Mouse (Mus musculus) MEL (cell line): Measurements from ENCODE around the gene Bco1.

Source experiments
- CTCF ChIP-seq, 3 experiments: IDR thresholded peaks in 2 of 3; conservative IDR thresholded peaks in 1 of 3; 2 replicates each; pipeline ENCODE4 v1.5.1; 2011 to 2012; ENCODE audit warnings: low read length in 3 of 3, low read depth in 2 of 3, mild to moderate bottlenecking in 2 of 3, improper control_type of control experiment in 1 of 3, inconsistent platforms in 1 of 3, mixed read lengths in 1 of 3, moderate library complexity in 1 of 3; ENCODE audit not compliant: control insufficient read depth in 1 of 3, insufficient read depth in 1 of 3, poor library complexity in 1 of 3, severe bottlenecking in 1 of 3
- E2F4 ChIP-seq: IDR thresholded peaks from 2 replicates; pipeline ENCODE4 v1.6.1; 2011; ENCODE audit warnings: low read depth, low read length, improper control_type of control experiment, borderline replicate concordance
- ETS1 ChIP-seq: IDR thresholded peaks from 2 replicates; pipeline ENCODE4 v1.6.1; 2012; ENCODE audit warnings: low read depth, mild to moderate bottlenecking, inconsistent platforms, low read length, improper control_type of control experiment, moderate library complexity
- GATA1 ChIP-seq: IDR thresholded peaks from 2 replicates; pipeline ENCODE4 v1.6.1; 2011; ENCODE audit warnings: low read depth, low read length, improper control_type of control experiment
- KAT2A ChIP-seq: conservative IDR thresholded peaks from 2 replicates; pipeline ENCODE4 v1.6.1; 2012; ENCODE audit warnings: low read depth, low read length, improper control_type of control experiment, inconsistent platforms
- MAX ChIP-seq: IDR thresholded peaks from 2 replicates; pipeline ENCODE4 v1.6.1; 2011; ENCODE audit warnings: low read length, improper control_type of control experiment
- MEF2A ChIP-seq: IDR thresholded peaks from 2 replicates; pipeline ENCODE4 v1.6.1; 2014; ENCODE audit warnings: low read depth, mild to moderate bottlenecking, inconsistent platforms, low read length, improper control_type of control experiment; ENCODE audit not compliant: poor library complexity, insufficient replicate concordance, severe bottlenecking; ENCODE audit errors: extremely low read depth
- POLR2A ChIP-seq, 2 experiments: IDR thresholded peaks; 2 replicates each; pipeline ENCODE4 v1.6.1; 2011 to 2012; ENCODE audit warnings: low read length in 2 of 2, mild to moderate bottlenecking in 2 of 2, control low read depth in 1 of 2, improper control_type of control experiment in 1 of 2, low read depth in 1 of 2, moderate library complexity in 1 of 2; ENCODE audit not compliant: control insufficient read depth in 1 of 2, insufficient read depth in 1 of 2, poor library complexity in 1 of 2

DNA sequence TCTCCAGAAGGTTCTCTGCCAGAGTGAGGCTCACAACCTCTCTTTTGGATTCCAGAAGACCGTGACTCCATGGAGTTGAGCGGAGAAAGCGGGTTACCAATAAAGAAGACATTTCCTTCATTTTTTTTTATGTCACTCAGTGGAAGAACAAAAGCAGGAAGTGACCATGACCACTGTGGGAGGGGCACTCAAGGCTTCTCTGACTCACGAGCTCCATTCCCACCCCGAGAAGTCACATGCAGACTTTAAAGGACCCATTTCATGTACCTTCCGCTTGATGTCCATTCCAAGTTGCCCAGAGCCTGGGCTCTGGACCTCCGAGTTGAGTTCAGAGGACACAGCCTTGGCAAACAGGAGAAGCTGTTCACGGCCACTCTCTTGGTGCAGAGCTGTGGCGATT lies 44.9 kb upstream of the Bco1 start:
- TF ChIP-seq POLR2A (IDR thresholded peaks at IDR 0.05; ENCODE audit: control insufficient read depth in 1 of 2, insufficient read depth in 1 of 2, low read depth in 1 of 2, low read length in 2 of 2, poor library complexity in 1 of 2) (no peak), KAT2A (no peak), MEF2A (no peak), CTCF (IDR thresholded peaks at IDR 0.05 in 2 of 3, conservative IDR thresholded peaks at IDR 0.05 in 1 of 3; ENCODE audit: control insufficient read depth in 1 of 3, insufficient read depth in 1 of 3, low read depth in 2 of 3, low read length in 3 of 3, poor library complexity in 1 of 3, severe bottlenecking in 1 of 3) (no peak), ETS1 (no peak), MAX (no peak), GATA1 (no peak), E2F4 (no peak)
